Mouse (Mus musculus) regulatory T cell (primary cell): ENCODE data around the gene Mob3b.

Source experiments
- in situ Hi-C: fragments of 300-600 bp; cut with MboI, MseI; formaldehyde crosslinking; loops from one replicate; pipeline ENCODE4 v1.15.1; 2025; ENCODE audit warnings: high pct_unique_total_duplicates

The Mob3b gene

GRCm38 (mm10) chr4:34901166-34901565 lies 256.1 kb downstream of the Mob3b start:
- in situ Hi-C loops: no loop called here

DNA sequence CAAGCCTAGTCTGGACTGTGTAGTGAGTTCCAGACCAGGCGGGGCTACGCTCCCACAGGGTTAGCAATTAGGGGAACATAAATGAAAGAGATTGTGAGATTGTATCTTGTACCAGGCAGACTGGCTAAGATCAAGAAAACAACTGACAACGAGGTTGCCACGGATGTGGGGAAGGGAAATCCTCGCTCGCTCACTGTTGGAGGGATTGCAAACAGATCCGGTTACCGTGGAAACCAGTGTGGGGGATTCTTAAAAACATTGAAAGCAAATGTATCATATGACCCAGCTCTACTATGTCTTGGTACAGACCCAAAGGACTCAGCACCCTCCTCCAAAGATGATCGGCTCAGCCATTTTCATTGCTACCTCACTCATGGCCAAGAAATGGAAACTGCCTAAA lies 257.1 kb downstream of the Mob3b start:
- in situ Hi-C loops: no loop called here

GRCm38 (mm10) chr4:34899322-34899721 lies 258.0 kb downstream of the Mob3b start:
- in situ Hi-C loops: no loop called here
